Mouse (Mus musculus) kidney, adult 2 months (tissue): ENCODE data around the gene Serp1.
A peak's percentile ranks its signal among the peaks of the same experiment; 100 is the strongest.

Experiments
- CTCF ChIP-seq: fragments of 200-500 bp; conservative IDR thresholded peaks from 2 replicates; pipeline ENCODE4 v1.5.1; 2011; ENCODE audit warnings: low read depth, mild to moderate bottlenecking, control low read depth, low read length, moderate library complexity, mixed read lengths; ENCODE audit not compliant: insufficient read depth, insufficient read length
- POLR2A ChIP-seq: fragments of 200-500 bp; IDR thresholded peaks from one replicate; pipeline ENCODE4 v1.6.1; 2011; ENCODE audit warnings: low read depth, low read length, control low read depth

- TF ChIP-seq CTCF (peak; percentile 31; the same call in 1 of the 2 replicates), POLR2A (no peak)
These were observed 34.9 kb downstream of the Serp1 start for GRCm38 (mm10) chr3:58490787-58491186.
